Mouse (Mus musculus) WW6 (cell line): ENCODE results near the gene Smyd5.

Experiments
- DNase-seq: peaks from one replicate; pipeline ENCODE4 v3.0.0-alpha.2; 2013; ENCODE audit warnings: low read depth, low spot score

Smyd5 gene

GRCm38 (mm10) chr6:85491606-85492005, 59.8 kb downstream of the Smyd5 start:
- no peak for DNase-seq
